Comparison of ENCODE assay signal across 23 mouse cellular contexts in genomic region chr12:99471431-99471830, GRCm38 (mm10).
DNase-seq lines count a peak whose midpoint lies in the region; ATAC-seq lines count a peak whose summit lies in the region.
"Had no signal": no experiment of that assay in that cellular context is flagged by ENCODE, and none has a peak within 500 bp of the region (broad histone marks: within the 10 kb centered on the region; RNA-seq: fewer than 3 reads in every experiment).

No protein-coding gene starts in this region.

- intact Hi-C loops in heart, postnatal 10 days (cut with DNase I) = no loop called here

- peak; percentile 64 for DNase-seq in heart, adult 11 months
- no peak for DNase-seq in heart, postnatal 10 days
- DNase-seq in layer of hippocampus, adult 9-10 months (ENCODE audit: low spot score) = peak; percentile 4
- DNase-seq in layer of hippocampus, postnatal 10 days (ENCODE audit: low spot score in 2 of 2) = no peak
- DNase-seq in right cerebral cortex, adult 18-20 months = peak; percentile 26
- no peak for DNase-seq in right cerebral cortex, postnatal 14 days
- peak; percentile 56 for DNase-seq in telencephalon, adult 2 months (ENCODE audit: low read depth, low spot score)
- DNase-seq: adrenal gland, postnatal 25 days; B cell, adult 2 months; cerebellum, adult 2 months; cerebellum, postnatal 14 days; gastrocnemius, postnatal 14 days; heart, adult 18-20 months; heart, postnatal 4 days; kidney, adult 11 months; kidney, postnatal 14 days; liver, postnatal 0 days; lung, postnatal 4 days; thymus, postnatal 14 days had no signal

- no peak for ATAC-seq in granulocyte monocyte progenitor cell, adult 5-6 weeks (replicated peaks; ENCODE audit: poor library complexity, severe bottlenecking)
- ATAC-seq: inflammation-experienced regulatory T-cells, adult 6 months; liver, embryonic 12.5 days; liver, postnatal 0 days; lung, postnatal 0 days had no signal

Comparison
In these comparisons a context has a peak if more than half of its experiments do, and no peak if none do; other contexts are left out.
1. DNase-seq: peak in heart, adult 11 months (single experiment), layer of hippocampus, adult 9-10 months (single experiment), right cerebral cortex, adult 18-20 months (single experiment) and telencephalon, adult 2 months (single experiment); none in heart, postnatal 10 days (0 of 2), layer of hippocampus, postnatal 10 days (0 of 2) and right cerebral cortex, postnatal 14 days (single experiment).